Mouse (Mus musculus): ENCODE data around the gene Btnl2.

DNA sequence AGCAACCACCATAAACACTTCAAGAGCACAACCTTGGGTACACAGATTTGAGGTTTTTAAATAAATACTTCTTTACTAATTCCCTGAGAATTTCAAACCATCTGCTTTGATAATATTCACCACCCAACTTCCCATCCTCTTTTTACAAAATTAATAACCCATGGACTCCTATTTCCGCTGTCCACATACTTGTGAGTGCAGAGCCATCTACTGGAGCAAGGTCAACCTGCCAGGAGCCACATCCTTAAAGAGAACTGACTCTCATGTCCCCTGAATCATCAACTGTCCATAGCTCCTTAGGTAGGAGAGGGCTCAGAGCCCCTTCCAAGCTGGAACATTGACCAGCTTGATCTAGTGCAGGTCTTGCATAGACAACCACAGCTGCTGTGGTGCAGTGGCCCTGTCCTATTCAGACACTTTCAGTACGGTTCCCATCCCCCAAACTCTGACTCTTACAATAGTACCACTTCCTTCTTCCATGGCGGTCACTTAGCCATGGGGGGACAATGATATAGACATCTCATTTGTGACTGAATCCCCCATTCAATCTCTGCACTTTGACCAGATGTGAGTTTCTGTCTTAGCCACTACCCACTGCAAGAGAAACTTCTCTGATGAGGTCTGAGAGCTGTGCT, 9.2 kb downstream of the Btnl2 start:
- TF ChIP-seq TBP (conservative IDR thresholded peaks at IDR 0.05; ENCODE audit: low read depth, low read length) (no peak), BHLHE40 (IDR thresholded peaks at IDR 0.05; ENCODE audit: low read depth, low read length) (no peak), POLR2A (IDR thresholded peaks at IDR 0.05; ENCODE audit: low read depth, low read length) (no peak), UBTF (IDR thresholded peaks at IDR 0.05; ENCODE audit: low read depth, low read length) (no peak), KAT2A (IDR thresholded peaks at IDR 0.05; ENCODE audit: insufficient replicate concordance, low read length) (no peak), NELFE (IDR thresholded peaks at IDR 0.05; ENCODE audit: low read depth, low read length) (no peak), USF1 (IDR thresholded peaks at IDR 0.05; ENCODE audit: low read depth, low read length) (no peak), CTCF (conservative IDR thresholded peaks at IDR 0.05 in 1 of 2, IDR thresholded peaks at IDR 0.05 in 1 of 2; ENCODE audit: low read depth in 2 of 2, low read length in 2 of 2) (peak in 1 of 2 experiments; percentile 53; a peak in 2 of 4 replicates)
